Mouse (Mus musculus) lung, adult 18-20 months (tissue): Measurements from ENCODE around the gene Adcyap1.

Experiments used
- DNase-seq, 2 experiments: peaks; one replicate each; pipeline ENCODE4 v3.0.0; 2022; ENCODE audit warnings: mixed read lengths in 2 of 2

The Adcyap1 gene

DNA sequence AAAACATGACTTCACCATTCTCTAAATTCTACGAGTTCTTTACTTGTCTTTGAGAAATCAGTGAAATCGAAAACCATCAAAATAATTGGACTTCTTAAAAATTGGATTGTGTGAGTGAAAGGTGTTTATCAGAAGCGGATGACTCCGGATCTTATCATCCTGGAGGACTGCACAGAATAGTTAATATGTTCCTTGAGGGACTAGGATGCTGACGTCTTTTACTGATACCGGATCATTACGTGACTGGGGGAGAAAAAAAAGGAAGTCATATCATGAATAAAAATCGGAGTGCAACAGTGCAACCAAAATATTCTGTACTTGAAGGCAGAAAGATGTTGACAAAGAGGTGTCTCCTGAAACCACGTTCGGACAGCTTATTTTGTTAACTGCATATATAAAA lies at the start of gene Adcyap1:
Adcyap1 (plus strand) TSS at position 301 of the 400 bp plus-strand sequence.
- DNase-seq = no peak

- DNase-seq = peak in 1 of 2 experiments; percentile 4
Measured at GRCm38 (mm10) chr17:93158280-93158851, 40.5 kb upstream of the Adcyap1 start.

- no peak for DNase-seq
Measured at GRCm38 (mm10) chr17:93169572-93169971, 29.2 kb upstream of the Adcyap1 start.

DNA sequence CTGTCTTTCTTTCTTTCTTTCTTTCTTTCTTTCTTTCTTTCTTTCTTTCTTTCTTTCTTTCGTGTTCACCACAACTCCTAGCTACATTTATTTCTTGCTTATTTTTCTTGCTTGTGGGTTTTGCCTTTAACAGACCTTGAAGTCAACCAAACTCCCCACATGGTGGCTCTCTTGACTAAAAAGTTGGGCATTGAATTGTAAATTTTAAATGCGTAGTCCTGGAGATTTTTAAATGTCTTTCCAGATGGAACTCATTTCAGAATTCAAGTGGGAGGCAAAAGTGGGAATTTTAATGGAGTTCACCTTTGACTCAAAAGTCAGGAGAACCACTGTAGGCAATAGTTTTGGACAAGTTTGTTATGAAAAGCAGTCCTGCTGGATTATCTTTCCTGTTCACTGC lies 2.0 kb upstream of the Adcyap1 start:
- DNase-seq = no peak

DNA sequence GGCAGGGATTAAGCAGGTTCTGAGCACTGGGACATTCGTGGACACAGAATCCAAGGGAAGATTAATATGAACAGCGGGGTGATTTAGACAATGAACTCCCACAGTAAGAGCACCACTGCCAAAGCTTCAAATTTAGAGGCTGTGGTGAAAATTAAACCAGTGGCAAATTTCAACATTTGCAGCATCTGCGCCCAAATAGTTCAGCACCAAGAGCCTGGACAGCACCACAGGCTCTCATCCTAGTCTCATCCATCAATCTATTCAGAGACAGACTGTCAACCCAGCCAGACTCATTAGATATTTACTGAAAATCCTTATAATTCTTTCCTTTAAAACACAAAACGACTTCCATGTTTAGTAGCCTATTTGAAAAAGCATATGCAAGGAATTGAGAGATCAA lies 604 bp upstream of the Adcyap1 start:
- DNase-seq = no peak

DNA sequence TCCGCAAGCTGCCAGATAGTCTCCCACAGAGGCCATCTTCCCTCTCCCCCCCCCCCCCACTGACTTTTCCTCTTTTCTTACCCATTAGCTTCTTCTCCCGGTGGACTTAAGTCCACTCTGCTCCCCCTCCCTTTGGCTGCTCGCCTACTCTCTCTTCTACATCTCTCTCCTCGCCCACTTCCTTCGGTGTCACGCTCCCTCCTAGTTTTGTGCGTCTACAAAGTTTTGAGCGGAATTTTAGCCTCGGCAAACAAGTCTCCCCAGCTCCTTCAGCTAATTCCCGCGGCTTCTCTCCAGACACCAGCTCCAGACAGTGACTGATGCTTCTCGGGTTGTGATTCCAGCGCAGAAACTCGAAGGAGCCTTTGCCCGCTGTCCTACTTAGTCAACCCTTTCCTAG lies 401 bp downstream of the Adcyap1 start:
- no peak for DNase-seq

DNA sequence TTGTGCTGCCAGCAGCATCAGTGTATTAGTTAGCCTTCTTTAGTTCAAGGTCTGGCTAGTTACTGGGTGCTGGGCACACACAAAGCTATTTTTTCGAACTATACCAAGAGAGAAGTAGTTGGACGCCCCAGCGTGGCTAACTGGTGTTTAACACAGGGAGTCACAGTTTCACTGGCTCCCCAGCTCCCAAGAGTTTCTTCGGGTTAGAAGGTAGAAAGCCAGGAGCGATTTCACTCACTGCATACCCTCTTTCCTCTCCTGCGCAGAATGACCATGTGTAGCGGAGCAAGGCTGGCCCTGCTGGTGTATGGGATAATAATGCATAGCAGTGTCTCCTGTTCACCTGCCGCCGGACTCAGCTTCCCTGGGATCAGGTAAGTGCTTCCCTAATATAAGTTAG lies 930 bp downstream of the Adcyap1 start:
- DNase-seq = no peak

GRCm38 (mm10) chr17:93200386-93201264 lies 1.8 kb downstream of the Adcyap1 start:
- DNase-seq = no peak

- DNase-seq = no peak
Measured at GRCm38 (mm10) chr17:93201265-93201925, 2.6 kb downstream of the Adcyap1 start.

DNA sequence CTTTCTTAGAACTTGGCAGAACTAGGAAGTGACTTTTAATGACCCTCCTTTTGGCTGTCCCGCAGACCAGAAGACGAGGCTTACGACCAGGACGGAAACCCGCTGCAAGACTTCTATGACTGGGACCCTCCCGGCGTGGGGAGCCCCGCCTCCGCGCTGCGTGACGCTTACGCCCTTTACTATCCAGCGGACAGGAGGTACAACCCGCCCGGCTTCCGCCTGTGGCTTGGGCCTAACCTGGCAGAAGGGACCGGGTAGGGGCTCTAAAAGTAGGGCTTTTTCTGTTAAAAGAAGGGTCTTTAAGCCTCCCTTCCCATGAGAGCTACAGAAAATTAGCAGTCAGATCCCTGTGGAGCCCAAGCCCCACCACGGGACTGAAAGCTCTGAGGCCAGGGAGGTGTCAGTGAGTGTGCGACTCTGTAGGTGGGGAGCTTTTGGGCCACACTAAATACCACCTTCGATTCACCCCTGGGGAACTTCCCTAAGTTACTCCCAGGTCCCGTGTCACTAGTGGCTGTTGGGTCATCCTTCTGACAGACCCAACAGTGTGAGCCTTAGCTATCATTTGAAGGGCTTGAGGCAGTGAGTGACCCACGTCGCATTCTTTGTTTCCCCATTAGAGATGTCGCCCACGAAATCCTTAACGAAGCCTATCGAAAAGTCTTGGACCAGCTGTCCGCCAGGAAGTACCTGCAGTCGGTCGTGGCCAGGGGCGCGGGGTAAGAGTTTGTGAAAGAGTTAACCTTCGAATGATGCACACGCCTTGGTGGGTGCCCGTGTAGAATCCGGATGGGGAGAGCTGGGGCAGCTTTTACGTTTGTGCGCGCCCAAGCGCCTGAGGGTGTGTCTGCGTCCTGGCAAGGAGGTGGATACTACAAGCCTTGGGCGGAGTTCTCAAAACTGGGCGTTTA lies 3.6 kb downstream of the Adcyap1 start:
- DNase-seq = no peak

- DNase-seq = no peak
Measured at GRCm38 (mm10) chr17:93203076-93204031, 4.5 kb downstream of the Adcyap1 start.

DNA sequence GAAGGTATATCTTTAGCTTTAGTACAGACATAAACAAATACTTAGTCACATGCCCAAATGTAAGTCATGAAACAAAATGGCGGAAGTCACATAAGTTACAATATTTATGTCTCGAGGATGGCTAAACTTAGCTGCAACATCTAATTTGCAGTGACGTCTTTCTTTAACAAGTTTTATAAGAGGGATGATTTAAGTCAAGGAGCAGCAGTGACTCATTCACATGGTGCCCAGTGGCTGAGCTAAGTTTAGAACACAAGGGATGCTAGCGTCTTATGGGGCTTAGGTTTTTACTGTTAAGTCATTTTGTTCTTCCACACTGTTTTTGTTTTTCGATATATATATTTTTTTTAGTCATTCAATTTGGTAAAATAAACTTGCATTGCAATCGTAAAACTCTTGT lies 19.0 kb downstream of the Adcyap1 start:
- DNase-seq = no peak

DNA sequence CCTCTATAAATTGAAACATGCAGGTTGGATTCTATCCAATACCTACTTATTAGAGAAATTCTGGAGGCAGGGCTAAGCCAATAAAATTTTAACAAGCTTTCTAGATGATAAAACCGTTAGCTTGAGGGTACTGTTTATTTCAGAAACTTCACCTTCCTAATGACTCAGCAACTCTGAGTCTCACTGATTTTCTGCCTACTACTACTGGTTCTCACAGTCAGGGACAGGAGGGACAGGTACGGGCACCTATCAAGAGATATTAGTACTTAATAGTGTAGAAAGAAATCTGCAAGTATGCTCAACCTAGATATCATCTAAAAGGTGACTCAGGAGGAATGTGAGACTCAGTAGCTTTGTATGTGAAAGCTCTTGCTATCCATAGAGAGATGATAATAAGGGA lies 19.8 kb downstream of the Adcyap1 start:
- DNase-seq = no peak

DNA sequence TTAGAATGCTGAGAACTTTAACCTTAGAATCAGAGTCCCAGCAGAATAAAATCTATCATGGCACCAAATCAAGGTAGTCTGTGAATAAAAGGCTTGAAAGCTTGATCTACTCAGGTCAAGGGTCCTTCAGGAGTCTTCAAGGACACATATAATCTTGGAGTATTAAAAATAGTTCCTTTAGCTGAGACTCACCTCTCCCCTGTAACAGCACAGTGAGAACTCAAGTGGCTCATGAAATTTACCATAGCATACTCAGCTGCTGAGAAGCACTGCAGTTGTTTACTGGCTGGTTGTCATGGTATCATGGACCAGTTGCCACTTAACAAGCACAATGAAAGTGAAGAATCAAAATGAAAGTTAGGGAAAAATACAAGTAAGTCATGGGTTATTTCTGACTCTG lies 38.5 kb downstream of the Adcyap1 start:
- DNase-seq = peak in 1 of 2 experiments; percentile 2
